Mouse (Mus musculus) c-Kit-positive CD71-positive TER-119-negative erythroid progenitor cells, embryonic 14.5 days (primary cell): ENCODE measurements around the gene Kcnip1.

Source experiments
- DNase-seq: peaks from one replicate; pipeline ENCODE4 v3.0.0-alpha.2; 2013; ENCODE audit warnings: low read depth

Kcnip1 gene

GRCm38 (mm10) chr11:33902377-33902776, 90.6 kb downstream of the Kcnip1 start:
- no peak for DNase-seq

- DNase-seq: no peak
These were observed 91.2 kb downstream of the Kcnip1 start for GRCm38 (mm10) chr11:33901783-33902182.

- no peak for DNase-seq
These were observed 101.9 kb downstream of the Kcnip1 start for GRCm38 (mm10) chr11:33891084-33891483.

GRCm38 (mm10) chr11:33890382-33890781, 102.6 kb downstream of the Kcnip1 start:
- no peak for DNase-seq

GRCm38 (mm10) chr11:33887660-33888059, 105.3 kb downstream of the Kcnip1 start:
- no peak for DNase-seq

- DNase-seq: no peak
These were observed 107.0 kb downstream of the Kcnip1 start for GRCm38 (mm10) chr11:33885981-33886380.

- DNase-seq: no peak
These were observed 110.1 kb downstream of the Kcnip1 start for GRCm38 (mm10) chr11:33882731-33883328.

GRCm38 (mm10) chr11:33874925-33875324, 118.0 kb downstream of the Kcnip1 start:
- DNase-seq: no peak

- DNase-seq: peak; percentile 34
These were observed 119.7 kb downstream of the Kcnip1 start for GRCm38 (mm10) chr11:33873071-33873781.

GRCm38 (mm10) chr11:33872716-33873048, 120.3 kb downstream of the Kcnip1 start:
- no peak for DNase-seq

GRCm38 (mm10) chr11:33871998-33872715, 120.8 kb downstream of the Kcnip1 start:
- peak; percentile 34 for DNase-seq

GRCm38 (mm10) chr11:33870246-33870645, 122.7 kb downstream of the Kcnip1 start:
- no peak for DNase-seq

GRCm38 (mm10) chr11:33869559-33869958, 123.4 kb downstream of the Kcnip1 start:
- no peak for DNase-seq

- DNase-seq: no peak
These were observed 126.2 kb downstream of the Kcnip1 start for GRCm38 (mm10) chr11:33866775-33867174.

GRCm38 (mm10) chr11:33864245-33864644, 128.7 kb downstream of the Kcnip1 start:
- DNase-seq: no peak

- DNase-seq: no peak
These were observed 131.1 kb downstream of the Kcnip1 start for GRCm38 (mm10) chr11:33861823-33862222.

- no peak for DNase-seq
These were observed 131.9 kb downstream of the Kcnip1 start for GRCm38 (mm10) chr11:33860905-33861582.

- DNase-seq: no peak
These were observed 143.3 kb downstream of the Kcnip1 start for GRCm38 (mm10) chr11:33849614-33850013.

GRCm38 (mm10) chr11:33848685-33849084, 144.3 kb downstream of the Kcnip1 start:
- no peak for DNase-seq

- DNase-seq: no peak
These were observed 147.0 kb downstream of the Kcnip1 start for GRCm38 (mm10) chr11:33845931-33846330.

GRCm38 (mm10) chr11:33843294-33843864, 149.6 kb downstream of the Kcnip1 start:
- no peak for DNase-seq

GRCm38 (mm10) chr11:33839049-33839448, 153.9 kb downstream of the Kcnip1 start:
- no peak for DNase-seq
